Mouse (Mus musculus) liver, postnatal 0 days (tissue): Measurements from ENCODE around the gene Tango6.

Source experiments
- CTCF ChIP-seq: sonication (generic); IDR thresholded peaks from 2 replicates; pipeline ENCODE4 v1.5.1; 2016; ENCODE audit warnings: antibody characterized with exemption, low read depth
- EP300 ChIP-seq: IDR thresholded peaks from 2 replicates; pipeline ENCODE4 v1.6.1; 2016; ENCODE audit warnings: antibody characterized with exemption, low read depth, mild to moderate bottlenecking

GRCm38 (mm10) chr8:106732921-106733320, 50.1 kb downstream of the Tango6 start:
- TF ChIP-seq CTCF (no peak), EP300 (no peak)
